Mouse (Mus musculus) adrenal gland, adult 18-20 months (tissue): ENCODE measurements around the gene Cldn8. TPM values are rescaled to one million over a fixed set of nuclear protein-coding genes. Genes with fewer than 3 reads are reported as not detected.

Source experiments
- total RNA-seq, 2 experiments: library from RNA; stranded (reverse); gene quantifications; 1 replicate in 1 of 2; 2 replicates in 1 of 2; pipeline ENCODE4 v1.2.3; 2021

Cldn8 gene
- total RNA-seq, 2 experiments from 2014 or later: not detected

Other genes with a start within 250 kb of the Cldn8 start
- not detected for gene Cldn17, start 56.2 kb downstream of the Cldn8 start, total RNA-seq
- gene Krtap24-1, start 49.1 kb upstream of the Cldn8 start, total RNA-seq: not detected
- gene 2310079G19Rik, start 64.5 kb upstream of the Cldn8 start, total RNA-seq: not detected
- not detected for gene Krtap26-1, start 84.6 kb upstream of the Cldn8 start, total RNA-seq
- gene Krtap27-1, start 108.5 kb upstream of the Cldn8 start, total RNA-seq: not detected
- gene 2310061N02Rik, start 144.8 kb upstream of the Cldn8 start, total RNA-seq: not detected
- not detected for gene Krtap13-1, start 165.7 kb upstream of the Cldn8 start, total RNA-seq
- not detected for gene Krtap13, start 188.5 kb upstream of the Cldn8 start, total RNA-seq
- not detected for gene 2310034C09Rik, start 195.7 kb upstream of the Cldn8 start, total RNA-seq
- not detected for gene 2310057N15Rik, start 211.0 kb upstream of the Cldn8 start, total RNA-seq
- gene Gm5965, start 214.7 kb upstream of the Cldn8 start, total RNA-seq: not detected
- gene Gm20741, start 249.0 kb upstream of the Cldn8 start, total RNA-seq: not detected